Mouse (Mus musculus): ENCODE measurements around the gene Irgc1.

DNA sequence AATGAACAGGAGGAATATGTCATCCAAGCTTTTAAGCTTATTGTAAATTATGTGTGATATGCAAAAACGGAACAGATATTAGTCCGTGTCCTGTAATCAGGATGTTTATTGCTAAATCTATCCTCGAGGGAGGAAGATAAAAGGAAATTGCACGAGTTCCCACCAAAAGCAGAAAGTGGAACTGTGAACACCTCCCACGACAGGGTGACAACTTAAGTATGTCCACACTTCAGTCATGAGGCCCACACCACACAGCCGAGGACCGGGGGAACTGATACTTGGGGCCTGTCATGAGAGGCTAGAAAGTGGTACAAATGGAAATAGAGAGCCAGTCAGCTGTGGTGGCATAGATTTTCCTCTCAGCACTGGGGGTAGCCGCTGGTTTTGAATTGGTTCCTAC lies 9.8 kb downstream of the Irgc1 start:
- no peak for TF ChIP-seq CTCF (IDR thresholded peaks at IDR 0.05; ENCODE audit: extremely low read depth, insufficient read depth, insufficient read length, insufficient replicate concordance)
- no peak; the same call in 1 of the 2 replicates for TF ChIP-seq POLR2A (IDR thresholded peaks at IDR 0.05; ENCODE audit: low read depth, low read length)

Measured in spleen, adult 2 months (tissue).